Mouse (Mus musculus) lung, embryonic 16.5 days (tissue): Measurements from ENCODE around the gene Tlr5. TPM values are rescaled to one million over a fixed set of nuclear protein-coding genes. Genes with fewer than 3 reads are reported as not detected.

Experiments used
- ATAC-seq: fragments of 200-750 bp; cut with Nextera tagmentation; 2 replicates; pipeline ENCODE4 v1.8.0; 2017; ENCODE audit warnings: low read depth, mild to moderate bottlenecking, moderate library complexity
- H3K27ac ChIP-seq: fragments of 300-500 bp; sonication (generic); 2 replicates; pipeline ENCODE4 v1.5.1; 2014; ENCODE audit warnings: mild to moderate bottlenecking, control low read depth, low read length
- H3K27me3 ChIP-seq: fragments of 300-500 bp; sonication (generic); 2 replicates; pipeline ENCODE4 v1.6.1; 2014; ENCODE audit warnings: low read depth, low read length, mixed read lengths; ENCODE audit not compliant: control insufficient read depth, insufficient read depth
- H3K36me3 ChIP-seq: fragments of 300-500 bp; sonication (generic); 2 replicates; pipeline ENCODE4 v1.6.1; 2014; ENCODE audit warnings: low read length; ENCODE audit not compliant: control insufficient read depth, insufficient read depth
- H3K4me1 ChIP-seq: fragments of 300-500 bp; sonication (generic); replicated peaks from 2 replicates; pipeline ENCODE4 v1.6.1; 2014; ENCODE audit warnings: low read length, mixed read lengths; ENCODE audit not compliant: control insufficient read depth, insufficient read depth
- H3K4me2 ChIP-seq: fragments of 300-500 bp; sonication (generic); 2 replicates; pipeline ENCODE4 v1.6.1; 2014; ENCODE audit warnings: low read depth, low read length, control low read depth
- H3K4me3 ChIP-seq: fragments of 300-500 bp; sonication (generic); 2 replicates; pipeline ENCODE4 v1.5.1; 2014; ENCODE audit warnings: mild to moderate bottlenecking, low read length, control low read depth
- H3K9ac ChIP-seq: fragments of 300-500 bp; sonication (generic); 2 replicates; pipeline ENCODE4 v1.6.1; 2014; ENCODE audit warnings: low read length, control low read depth
- H3K9me3 ChIP-seq: fragments of 300-500 bp; sonication (generic); 2 replicates; pipeline ENCODE4 v1.6.1; 2016; ENCODE audit warnings: low read length; ENCODE audit not compliant: control insufficient read depth
- WGBS: fragments of 180-500 bp; shearing (Covaris S2); extraction: QIAGEN DNeasy Blood & Tissue Kit; methylation state at CpG from one replicate; pipeline ENCODE4 v1.1.7; 2014; 5-methylcytosine and 5-hydroxymethylcytosine counted together
- polyA plus RNA-seq: library from polyadenylated mRNA; unstranded; fragments of >200 nt; fragmentation: Nextera tagmentation; extraction: Ambion mirVana; gene quantifications from 2 replicates; pipeline ENCODE4 v1.2.1, GENCODE M21; 2015

The Tlr5 gene
- polyA plus RNA-seq, 1 experiment from 2014 or later = 1.3 TPM

GRCm38 (mm10) chr1:182958824-182959223, 4.2 kb downstream of the Tlr5 start:
- Histone ChIP-seq H3K27ac (peak overlapping the region; percentile 33), H3K9ac (no peak overlapping the region), H3K4me2 (peak overlapping the region; percentile 79), H3K4me3 (no peak overlapping the region; the same call in 1 of the 2 replicates), H3K36me3 (no peaks in the 10 kb centered on the region), H3K4me1 (peaks cover 17% of the 10 kb centered on the region), H3K9me3 (no peaks in the 10 kb centered on the region), H3K27me3 (no peaks in the 10 kb centered on the region; the same call in 1 of the 2 replicates)
- no peak for ATAC-seq
- 57% methylated on average over 3 of the region's 3 CpGs for WGBS

GRCm38 (mm10) chr1:182959251-182959691, 4.7 kb downstream of the Tlr5 start:
- peak overlapping the region; percentile 46 for H3K4me3 ChIP-seq
- H3K4me2 ChIP-seq = peak overlapping the region; percentile 79
- WGBS = 2% methylated on average over 17 of the region's 17 CpGs
- H3K27me3 ChIP-seq = no peaks in the 10 kb centered on the region; the same call in 1 of the 2 replicates
- peak overlapping the region; percentile 47 for H3K9ac ChIP-seq
- peak overlapping the region; percentile 33 for H3K27ac ChIP-seq
- no peaks in the 10 kb centered on the region for H3K36me3 ChIP-seq
- ATAC-seq = peak; percentile 51
- H3K9me3 ChIP-seq = no peaks in the 10 kb centered on the region
- H3K4me1 ChIP-seq = peaks cover 12% of the 10 kb centered on the region

GRCm38 (mm10) chr1:182959811-182960455, 5.3 kb downstream of the Tlr5 start:
- Histone ChIP-seq H3K36me3 (no peaks in the 10 kb centered on the region), H3K27me3 (no peaks in the 10 kb centered on the region; the same call in 1 of the 2 replicates), H3K4me1 (peaks cover 10% of the 10 kb centered on the region), H3K9me3 (no peaks in the 10 kb centered on the region), H3K9ac (peak overlapping the region; percentile 47), H3K4me3 (peak overlapping the region; percentile 46), H3K27ac (peak overlapping the region; percentile 33), H3K4me2 (peak overlapping the region; percentile 79)
- ATAC-seq = peak; percentile 76
- under 1% methylated on average over 20 of the region's 20 CpGs for WGBS

GRCm38 (mm10) chr1:182961076-182961475, 6.5 kb downstream of the Tlr5 start:
- Histone ChIP-seq H3K36me3 (no peaks in the 10 kb centered on the region), H3K4me1 (peaks cover 10% of the 10 kb centered on the region), H3K4me3 (no peak overlapping the region), H3K27me3 (no peaks in the 10 kb centered on the region; the same call in 1 of the 2 replicates), H3K9ac (no peak overlapping the region), H3K9me3 (no peaks in the 10 kb centered on the region), H3K27ac (no peak overlapping the region), H3K4me2 (no peak overlapping the region)
- ATAC-seq = no peak
- WGBS = 75% methylated on average over 5 of the region's 5 CpGs

GRCm38 (mm10) chr1:182963329-182963728, 8.7 kb downstream of the Tlr5 start:
- no peaks in the 10 kb centered on the region for H3K36me3 ChIP-seq
- no peaks in the 10 kb centered on the region; the same call in 1 of the 2 replicates for H3K27me3 ChIP-seq
- WGBS = 41% methylated on average over 5 of the region's 5 CpGs
- no peak for ATAC-seq
- H3K4me1 ChIP-seq = peaks cover 7% of the 10 kb centered on the region; the same call in 1 of the 2 replicates
- no peaks in the 10 kb centered on the region for H3K9me3 ChIP-seq
- no peak overlapping the region for H3K4me2 ChIP-seq
- H3K9ac ChIP-seq = no peak overlapping the region
- no peak overlapping the region for H3K4me3 ChIP-seq
- H3K27ac ChIP-seq = no peak overlapping the region

- Histone ChIP-seq H3K27me3 (no peaks in the 10 kb centered on the region; the same call in 1 of the 2 replicates), H3K36me3 (no peaks in the 10 kb centered on the region), H3K4me2 (no peak overlapping the region), H3K9me3 (no peaks in the 10 kb centered on the region), H3K9ac (no peak overlapping the region), H3K27ac (no peak overlapping the region), H3K4me1 (no peaks in the 10 kb centered on the region), H3K4me3 (no peak overlapping the region)
- 78% methylated on average over 9 of the region's 9 CpGs for WGBS
- no peak for ATAC-seq
Measured at GRCm38 (mm10) chr1:182964855-182965466, 10.4 kb downstream of the Tlr5 start.

- Histone ChIP-seq H3K9me3 (no peaks in the 10 kb centered on the region), H3K27ac (no peak overlapping the region), H3K36me3 (no peaks in the 10 kb centered on the region), H3K9ac (no peak overlapping the region), H3K4me1 (no peaks in the 10 kb centered on the region), H3K27me3 (no peaks in the 10 kb centered on the region), H3K4me2 (no peak overlapping the region), H3K4me3 (no peak overlapping the region)
- no peak for ATAC-seq
- WGBS = 77% methylated on average over 9 of the region's 9 CpGs
Measured at GRCm38 (mm10) chr1:182968732-182969131, 14.1 kb downstream of the Tlr5 start.

- Histone ChIP-seq H3K4me1 (no peaks in the 10 kb centered on the region), H3K27ac (no peak overlapping the region), H3K27me3 (no peaks in the 10 kb centered on the region), H3K4me2 (no peak overlapping the region), H3K9me3 (no peaks in the 10 kb centered on the region), H3K4me3 (no peak overlapping the region), H3K9ac (no peak overlapping the region), H3K36me3 (no peaks in the 10 kb centered on the region)
- 85% methylated on average over 6 of the region's 6 CpGs for WGBS
- ATAC-seq = no peak
Measured at GRCm38 (mm10) chr1:182972240-182972639, 17.7 kb downstream of the Tlr5 start.

- WGBS = 73% methylated on average over 14 of the region's 14 CpGs
Measured at GRCm38 (mm10) chr1:182974826-182975225, 20.2 kb downstream of the Tlr5 start.

More at GRCm38 (mm10) chr1:182974826-182975225, 20.2 kb downstream of the Tlr5 start:
- no peak overlapping the region for H3K4me3 ChIP-seq
- no peaks in the 10 kb centered on the region for H3K27me3 ChIP-seq
- no peaks in the 10 kb centered on the region for H3K36me3 ChIP-seq
- no peaks in the 10 kb centered on the region for H3K4me1 ChIP-seq
- no peak overlapping the region for H3K4me2 ChIP-seq
- no peak overlapping the region for H3K27ac ChIP-seq
- ATAC-seq = no peak
- no peak overlapping the region for H3K9ac ChIP-seq
- H3K9me3 ChIP-seq = no peaks in the 10 kb centered on the region
